Mouse (Mus musculus) adrenal gland, adult 18-20 months (tissue): ENCODE measurements around the gene Bsx. TPM values are rescaled to one million over a fixed set of nuclear protein-coding genes. Genes with fewer than 3 reads are reported as not detected.

Experiments used
- DNase-seq, 2 experiments: peaks; one replicate each; pipeline ENCODE4 v3.0.0; 2021 to 2022; ENCODE audit warnings: low spot score in 2 of 2
- total RNA-seq, 2 experiments: library from RNA; stranded (reverse); gene quantifications; 1 replicate in 1 of 2; 2 replicates in 1 of 2; pipeline ENCODE4 v1.2.3; 2021

Bsx gene
- total RNA-seq, 2 experiments from 2014 or later, result not detected

DNA sequence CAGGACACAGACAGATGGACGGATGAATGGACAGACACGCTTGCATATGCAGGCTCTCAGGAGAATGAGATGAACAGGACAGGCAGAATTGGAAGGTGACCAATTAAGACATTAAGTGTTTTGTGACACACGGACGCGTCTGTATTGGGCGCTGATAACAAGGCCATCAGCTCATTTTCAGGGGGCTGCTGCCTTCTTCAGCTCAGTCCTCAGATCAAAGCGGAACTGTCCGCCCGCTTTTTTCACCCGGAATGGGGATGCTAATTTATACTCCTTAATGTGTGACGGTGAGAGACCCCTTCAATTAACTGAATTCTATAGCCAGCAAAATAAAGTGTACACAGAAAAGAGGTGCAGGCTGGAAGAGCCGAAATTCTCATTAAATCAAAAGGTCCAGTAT is 15.5 kb downstream of the Bsx start:
- DNase-seq, result no peak

GRCm38 (mm10) chr9:40892456-40892855 is 18.5 kb downstream of the Bsx start:
- no peak for DNase-seq

GRCm38 (mm10) chr9:40907413-40907812 is 33.5 kb downstream of the Bsx start:
- DNase-seq, result no peak

- DNase-seq, result no peak
Measured at GRCm38 (mm10) chr9:40908411-40908810, 34.5 kb downstream of the Bsx start.

DNA sequence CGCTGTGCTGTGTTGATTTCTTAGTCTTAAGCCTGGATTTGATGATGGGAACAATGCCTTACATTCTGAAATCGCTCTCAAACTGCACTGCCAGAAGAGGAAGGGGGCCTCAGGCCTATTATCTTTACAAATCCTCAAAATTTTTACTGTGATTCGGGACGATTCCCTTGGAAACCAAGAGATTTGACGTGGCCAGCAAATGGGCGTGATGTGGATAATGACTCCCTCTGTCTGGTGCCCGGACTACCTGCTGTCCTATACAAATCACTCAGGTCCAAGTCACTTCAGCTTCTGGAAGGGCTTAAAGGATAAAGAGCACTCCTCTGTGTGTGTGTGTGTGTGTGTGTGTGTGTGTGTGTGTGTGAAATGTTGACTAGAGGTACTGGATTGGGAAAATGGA is 35.0 kb downstream of the Bsx start:
- DNase-seq, result no peak

DNA sequence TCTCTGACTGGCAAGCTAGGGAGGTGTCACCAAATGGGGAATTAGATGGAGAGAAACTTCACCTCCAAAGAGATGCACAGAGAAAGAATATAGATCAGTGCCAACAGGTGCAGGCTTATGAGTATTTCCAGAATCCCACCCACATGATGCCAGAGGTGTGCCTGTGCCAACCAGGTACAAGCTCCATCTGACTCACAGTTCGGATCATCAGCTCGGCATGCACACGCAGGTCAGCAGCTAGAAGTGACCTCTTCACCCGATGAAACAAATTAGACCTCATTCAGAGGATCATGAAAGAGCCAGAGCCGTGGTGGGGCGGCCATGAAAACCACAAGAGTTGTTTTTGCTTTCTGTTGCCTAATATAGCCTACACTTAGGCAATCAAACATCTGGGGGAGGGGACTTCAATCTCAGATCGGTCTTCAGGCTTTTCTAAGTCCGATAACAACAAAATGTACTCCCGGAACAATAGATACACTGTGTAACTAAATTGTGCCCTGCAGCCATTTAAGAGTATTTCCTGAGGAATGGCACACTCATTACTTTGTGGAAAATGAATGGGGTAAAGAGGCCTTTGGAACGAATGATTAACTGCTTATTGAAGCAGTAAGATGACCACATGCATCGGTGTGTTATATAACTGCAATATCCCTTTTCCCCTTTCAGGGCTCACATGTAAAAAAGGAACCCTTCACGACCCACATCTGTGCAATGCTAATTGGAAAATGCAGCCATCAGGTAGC is 44.1 kb downstream of the Bsx start:
- DNase-seq, result no peak

- no peak for DNase-seq
Measured at GRCm38 (mm10) chr9:40927351-40927980, 53.5 kb downstream of the Bsx start.

Other genes with a start within 250 kb of the Bsx start
- gene Gm21915, start 203.5 kb upstream of the Bsx start, total RNA-seq, result not detected
- 1 to 10 TPM; 5.2 to 8.1 TPM for gene Clmp, start 188.2 kb upstream of the Bsx start, total RNA-seq
- gene Hspa8, start 73.1 kb upstream of the Bsx start, total RNA-seq, result 1,000 to 10,000 TPM; 3,946 to 4,032 TPM
- not detected for gene Jhy, start 90.0 kb downstream of the Bsx start, total RNA-seq
- gene Crtam, start 130.5 kb downstream of the Bsx start, total RNA-seq, result under 1 TPM in 1 of 2 experiments, not detected in 1; 0.17 TPM